Mouse (Mus musculus) naive thymus-derived CD4-positive, alpha-beta T cell, adult 2 months (primary cell): ENCODE measurements around the gene Neurod2.

Source experiments
- DNase-seq: peaks from one replicate; pipeline ENCODE4 v3.0.0-alpha.2; 2011; ENCODE audit warnings: low read depth

Neurod2 gene

DNA sequence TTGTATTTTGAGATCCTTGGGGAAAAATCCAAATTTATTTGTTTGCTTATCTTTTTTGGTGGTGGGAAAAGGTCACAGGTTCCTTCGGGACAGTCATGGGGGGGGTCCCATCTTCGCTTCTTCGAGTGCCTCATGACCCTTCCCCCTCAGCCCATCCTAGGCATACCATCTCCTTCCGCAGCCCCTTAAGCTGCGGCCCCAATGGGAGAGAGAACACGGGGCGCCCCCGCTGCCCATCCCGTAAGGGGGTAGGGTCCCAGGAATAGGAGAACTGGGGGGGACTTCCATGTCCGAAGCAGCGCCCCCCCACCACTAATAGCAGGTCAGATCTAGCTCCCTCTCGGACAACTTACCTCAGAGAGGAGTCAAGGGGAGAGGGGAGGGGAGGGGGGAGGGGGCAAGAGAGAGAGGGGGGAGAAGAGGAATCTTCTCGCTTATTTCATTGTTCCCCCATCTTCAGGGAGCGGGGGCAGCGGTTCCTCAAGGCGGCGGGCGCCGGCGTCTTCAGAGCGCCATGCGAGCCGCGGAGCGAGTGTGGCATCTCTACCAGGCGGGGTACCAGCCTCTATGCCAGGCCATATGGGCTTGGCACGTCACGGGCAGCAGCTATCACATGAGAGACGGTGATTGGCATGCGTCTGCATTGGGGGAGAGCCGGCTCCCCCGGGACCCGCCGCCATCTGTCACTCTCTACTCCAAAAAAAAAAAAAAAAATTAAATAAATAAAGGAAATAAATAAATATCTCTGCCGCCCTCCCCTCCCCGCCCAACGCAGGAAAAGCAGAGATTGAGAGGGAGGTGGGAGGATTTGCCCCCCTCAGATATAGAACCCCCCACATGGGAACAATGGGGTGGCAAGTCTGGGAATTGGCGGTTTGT, at the start of gene Neurod2:
Neurod2 (minus strand) TSS at position 568 of the 879 bp plus-strand sequence.
- DNase-seq = no peak

DNA sequence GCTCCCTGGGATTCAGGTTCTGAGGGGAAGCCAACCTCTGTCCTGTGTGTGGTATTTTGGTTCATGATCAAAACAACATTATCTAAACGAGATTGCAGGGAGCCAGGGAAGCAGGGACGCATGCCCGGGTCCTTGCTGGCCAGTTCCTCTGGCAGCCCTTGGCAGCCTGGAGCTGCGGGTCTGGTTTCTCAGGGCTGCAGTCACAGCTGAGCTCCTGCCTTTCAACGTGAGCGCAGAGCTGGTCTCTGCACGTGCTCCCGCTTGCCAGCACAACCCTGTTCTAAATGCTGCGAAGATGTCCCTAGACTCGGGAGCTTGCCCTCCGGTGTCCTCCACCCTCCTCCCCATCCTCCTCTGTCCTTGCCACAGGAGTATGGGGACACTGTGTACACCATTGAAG, 48.3 kb upstream of the Neurod2 start:
- DNase-seq = no peak

DNA sequence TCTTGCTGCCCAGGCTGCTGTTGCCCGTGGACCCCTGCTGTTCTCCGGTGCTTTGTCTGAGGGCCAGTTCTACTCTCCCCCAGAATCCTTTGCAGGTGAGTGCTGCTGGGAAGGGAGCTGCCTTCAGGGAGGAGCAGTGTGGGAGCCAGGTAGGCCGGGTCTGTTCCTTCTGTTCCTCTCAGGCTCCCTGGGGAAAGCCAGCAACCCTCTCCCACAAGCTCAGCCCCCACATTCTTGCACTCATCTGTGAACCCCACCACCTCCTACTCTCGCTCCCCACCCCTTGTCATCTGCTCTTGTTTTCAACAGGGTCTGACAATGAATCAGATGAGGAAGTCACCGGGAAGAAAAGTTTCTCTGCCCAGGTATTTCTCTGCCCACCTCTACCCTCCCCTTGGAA, 47.3 kb upstream of the Neurod2 start:
- no peak for DNase-seq

GRCm38 (mm10) chr11:98374266-98374665, 44.8 kb upstream of the Neurod2 start:
- no peak for DNase-seq

DNA sequence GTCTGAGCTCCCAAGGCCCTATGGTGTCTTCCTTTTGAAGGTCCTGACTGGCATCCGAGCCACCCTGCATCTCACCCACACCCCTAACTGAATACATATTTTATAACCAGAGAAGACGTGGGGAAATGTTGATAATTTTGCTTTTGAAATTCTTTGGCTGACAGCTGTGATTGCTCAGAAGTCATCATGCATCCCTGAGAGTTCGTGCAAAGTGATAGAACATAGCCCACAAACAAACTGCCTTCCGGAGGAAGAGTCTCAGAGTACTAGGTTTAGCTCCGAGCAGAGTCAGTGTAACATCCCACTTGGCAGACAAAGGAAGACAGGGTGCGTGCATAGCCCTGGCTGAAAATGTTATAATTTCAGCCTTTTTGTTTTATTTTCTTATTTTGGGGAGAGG, 43.8 kb upstream of the Neurod2 start:
- no peak for DNase-seq

DNA sequence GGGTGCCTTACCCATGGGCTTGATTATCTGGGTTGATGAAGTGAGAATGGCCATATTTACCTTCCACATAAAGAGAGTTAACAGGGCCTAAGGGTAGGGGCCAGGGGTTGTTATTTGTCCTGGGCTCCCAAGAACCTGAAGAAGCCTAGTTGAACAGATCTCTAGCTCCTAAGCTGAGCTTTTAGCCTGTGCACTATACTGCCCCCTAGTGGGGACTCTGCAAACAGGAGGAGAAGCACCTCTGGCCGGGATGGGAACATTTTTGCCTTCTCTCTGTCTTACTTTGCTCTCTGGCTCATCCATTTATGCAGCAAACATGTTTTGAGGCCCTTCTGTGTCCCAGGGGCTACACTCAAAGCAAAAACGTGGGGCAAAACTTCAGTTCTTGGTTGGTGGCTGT, 43.0 kb upstream of the Neurod2 start:
- peak; percentile 84 for DNase-seq

DNA sequence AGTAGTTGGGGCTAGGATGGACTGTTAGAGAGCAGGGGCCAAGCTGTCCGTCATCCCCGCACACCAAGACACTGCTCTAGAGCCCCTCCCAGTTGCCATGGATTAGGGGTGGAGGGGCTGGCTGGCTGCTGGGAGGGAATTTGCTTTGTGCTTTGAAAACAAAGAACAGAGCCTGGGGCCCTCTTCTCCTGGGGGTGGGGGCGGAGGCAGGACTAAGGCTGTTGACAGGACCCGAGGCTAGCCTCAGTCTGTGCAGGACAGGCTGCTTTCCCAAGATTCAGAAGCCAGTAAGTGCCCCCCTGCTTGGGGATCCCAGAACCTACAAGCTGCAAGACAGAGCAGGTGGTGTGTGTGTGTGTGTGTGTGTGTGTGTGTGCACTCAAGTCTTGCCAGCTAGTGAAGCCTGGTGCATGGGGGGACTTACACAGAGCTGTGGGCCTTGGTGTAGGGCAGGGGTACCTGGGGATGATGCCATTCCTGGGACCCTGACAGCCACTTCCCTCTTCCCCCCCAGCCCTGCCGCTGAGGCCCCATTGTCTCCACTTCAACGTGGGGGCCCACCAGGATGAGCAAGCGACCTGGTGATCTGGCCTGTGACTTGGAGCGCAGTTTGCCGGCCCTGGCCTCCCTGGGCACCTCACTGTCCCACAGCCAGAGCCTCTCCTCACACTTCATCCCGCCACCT, 42.2 kb upstream of the Neurod2 start:
- no peak for DNase-seq

DNA sequence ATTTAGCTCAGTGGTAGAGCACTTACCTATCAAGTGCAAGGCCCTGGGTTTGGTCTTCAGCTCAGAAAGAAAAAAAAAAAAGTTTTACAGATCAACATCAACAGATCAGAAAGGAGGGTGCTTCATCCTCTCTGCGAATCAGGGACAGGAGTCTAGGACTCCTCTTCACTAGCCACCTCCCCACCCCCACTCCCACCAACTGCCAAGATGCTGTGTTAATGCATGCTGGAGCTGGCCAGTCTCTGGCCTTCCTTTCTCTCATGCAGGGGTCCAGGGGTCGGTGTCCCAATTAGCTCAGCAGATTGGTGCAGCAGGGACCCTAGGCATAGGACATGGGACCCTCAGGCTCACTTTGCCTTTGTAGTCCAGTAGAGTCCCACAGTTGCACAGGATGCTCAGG, 41.1 kb upstream of the Neurod2 start:
- no peak for DNase-seq

- no peak for DNase-seq
Observed at GRCm38 (mm10) chr11:98369337-98369736, 39.9 kb upstream of the Neurod2 start.

DNA sequence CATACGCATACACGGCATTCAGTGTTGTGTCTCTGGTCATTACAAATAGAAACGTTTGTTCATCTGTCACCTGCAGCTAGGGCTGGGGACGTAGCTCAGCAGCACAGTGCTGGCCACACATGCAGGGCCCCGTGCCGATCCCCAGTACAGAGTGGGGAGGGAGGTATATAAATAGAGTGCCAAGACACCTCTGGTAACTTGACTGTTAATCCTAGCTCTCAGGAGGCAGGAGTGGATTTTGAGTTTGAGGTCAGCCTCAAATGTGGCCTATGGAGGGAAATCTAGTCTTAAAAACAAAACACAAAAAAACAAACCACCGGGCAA, 38.4 kb upstream of the Neurod2 start:
- no peak for DNase-seq

- peak; percentile 57 for DNase-seq
Observed at GRCm38 (mm10) chr11:98367171-98367862, 37.9 kb upstream of the Neurod2 start.

DNA sequence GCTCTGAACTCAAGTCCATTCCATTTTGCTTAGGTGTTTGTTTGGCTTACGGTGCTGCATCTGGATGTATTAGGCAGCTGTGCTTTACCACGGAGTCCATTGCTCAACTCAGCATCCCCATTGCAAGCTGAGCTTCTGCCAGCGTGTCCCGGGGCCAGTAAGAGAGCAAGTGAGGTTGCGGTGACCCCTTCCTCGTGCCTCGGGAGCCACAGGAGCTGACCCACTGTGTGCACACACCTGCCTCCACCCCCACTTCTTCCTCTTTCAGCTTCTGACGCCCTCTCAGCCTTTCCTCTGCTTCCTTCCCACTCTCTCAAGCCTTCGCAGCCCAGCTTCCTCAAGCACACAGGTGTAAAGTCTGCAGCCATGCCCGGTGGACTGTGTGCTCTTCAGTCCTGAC, 36.8 kb upstream of the Neurod2 start:
- no peak for DNase-seq

- no peak for DNase-seq
Observed at GRCm38 (mm10) chr11:98364410-98364809, 35.0 kb upstream of the Neurod2 start.

GRCm38 (mm10) chr11:98363817-98364216, 34.4 kb upstream of the Neurod2 start:
- DNase-seq = no peak

DNA sequence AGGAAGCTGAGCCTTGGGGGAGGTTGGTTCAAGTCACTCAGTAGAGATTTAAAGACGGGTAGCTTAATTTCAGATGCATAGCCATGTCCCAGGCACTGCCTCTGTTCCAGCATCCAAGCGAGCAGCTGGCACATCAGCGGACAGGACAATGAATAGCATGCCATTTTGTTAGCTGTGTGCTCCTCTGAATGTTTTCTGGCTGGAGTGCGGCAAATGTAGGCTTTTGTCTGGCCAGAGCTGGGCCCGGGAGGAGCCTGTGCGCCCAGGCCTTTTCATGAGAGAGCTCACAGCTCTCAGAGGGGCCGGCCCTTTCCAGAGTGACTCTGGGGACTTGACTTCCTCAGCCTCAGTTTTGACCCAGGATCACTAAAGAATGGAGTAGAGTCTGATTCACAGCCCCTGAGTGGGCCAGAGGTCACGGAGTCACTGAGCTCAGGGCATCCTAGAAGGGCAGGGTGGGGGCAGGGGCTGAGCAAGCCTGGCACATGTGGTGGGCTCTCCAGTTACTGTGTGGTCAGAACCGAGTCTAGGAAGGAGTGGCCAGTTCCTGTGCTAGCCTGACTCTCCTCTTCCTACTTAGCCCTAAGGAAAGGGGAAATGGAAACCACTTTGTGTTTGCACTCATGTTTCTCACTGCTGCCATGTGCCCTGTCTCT, 31.5 kb upstream of the Neurod2 start:
- DNase-seq = no peak

GRCm38 (mm10) chr11:98358161-98359083, 29.0 kb upstream of the Neurod2 start, which contains the start of gene Stard3:
Stard3 (plus strand) TSS chr11:98358368.
- DNase-seq = peak; percentile 95

GRCm38 (mm10) chr11:98357396-98358160, 28.1 kb upstream of the Neurod2 start:
- DNase-seq = no peak

GRCm38 (mm10) chr11:98356625-98357394, 27.4 kb upstream of the Neurod2 start:
- DNase-seq = no peak

DNA sequence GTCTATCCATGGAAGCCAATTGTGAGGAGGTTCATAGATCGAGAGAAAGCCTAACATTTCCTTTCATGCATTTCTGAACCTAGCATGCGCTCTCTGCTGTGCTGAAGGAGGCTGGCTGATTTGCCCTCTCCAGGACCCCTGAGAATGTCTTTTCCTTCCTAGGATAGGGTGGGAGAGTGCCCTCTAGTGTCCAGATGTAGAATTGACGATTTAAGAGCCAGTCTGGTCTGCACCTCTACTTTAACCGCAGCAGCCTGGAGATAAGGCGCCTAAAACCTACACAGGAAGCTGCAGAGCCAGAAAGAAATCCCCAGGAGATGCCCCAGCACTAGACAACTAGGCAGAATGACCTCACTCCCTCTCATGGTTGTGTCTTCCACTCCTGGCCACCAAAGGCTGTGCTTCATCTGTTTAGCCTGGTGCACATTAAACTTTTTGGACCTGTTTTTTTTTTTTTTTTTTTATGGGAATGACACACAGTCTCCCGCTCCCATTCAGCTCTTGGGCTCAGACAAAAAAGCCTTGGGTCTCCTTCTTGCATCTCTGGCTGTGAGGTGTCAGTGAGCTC, 26.4 kb upstream of the Neurod2 start:
- DNase-seq = peak; percentile 87
